Mouse (Mus musculus) right cerebral cortex, postnatal 4 days (tissue): ENCODE results near the gene Cope.

ENCODE experiments used
- DNase-seq: peaks from one replicate; pipeline ENCODE4 v3.0.0-alpha.2; 2022

Cope gene

GRCm38 (mm10) chr8:70351035-70351999 lies 49.0 kb downstream of the Cope start:
- DNase-seq, result no peak

GRCm38 (mm10) chr8:70352000-70352384 lies 49.7 kb downstream of the Cope start:
- DNase-seq, result no peak

GRCm38 (mm10) chr8:70352657-70353151 lies 50.4 kb downstream of the Cope start:
- no peak for DNase-seq

- peak; percentile 100 for DNase-seq
Measured at GRCm38 (mm10) chr8:70353194-70353817, 51.0 kb downstream of the Cope start, which contains the start of gene Upf1. Gene Upf1, minus strand, starts transcription at chr8:70353278.

GRCm38 (mm10) chr8:70354004-70354403 lies 51.7 kb downstream of the Cope start:
- DNase-seq, result no peak

- no peak for DNase-seq
Measured at GRCm38 (mm10) chr8:70356111-70356510, 53.8 kb downstream of the Cope start.

GRCm38 (mm10) chr8:70359411-70359810 lies 57.1 kb downstream of the Cope start:
- DNase-seq, result no peak

- DNase-seq, result no peak
Measured at GRCm38 (mm10) chr8:70360769-70361168, 58.5 kb downstream of the Cope start.

- no peak for DNase-seq
Measured at GRCm38 (mm10) chr8:70361484-70362032, 59.2 kb downstream of the Cope start.
